Mouse (Mus musculus): ENCODE results near the gene Lrp6.

DNA sequence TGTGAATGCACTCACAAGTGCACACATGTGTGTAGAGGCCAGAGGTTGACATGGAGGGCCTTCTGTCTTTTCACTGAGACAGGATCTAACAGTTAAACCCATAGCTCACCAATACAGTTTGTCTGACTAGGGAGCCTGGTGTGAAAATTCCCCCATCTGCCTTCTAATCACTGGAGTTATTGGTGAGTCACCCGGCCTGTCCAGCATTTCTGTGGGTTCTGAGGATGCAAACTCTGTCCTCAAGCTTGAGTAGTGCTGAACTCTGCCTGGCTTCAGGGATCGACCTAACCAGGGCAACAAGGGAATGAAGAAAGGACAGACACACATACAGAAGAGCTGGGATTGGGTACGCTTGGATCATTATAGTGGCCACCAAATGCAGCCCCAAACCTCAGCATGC lies 125.0 kb downstream of the Lrp6 start:
- TF ChIP-seq CTCF (IDR thresholded peaks at IDR 0.05; ENCODE audit: borderline replicate concordance, insufficient read depth, low read depth, low read length), result no peak
- TF ChIP-seq POLR2A (IDR thresholded peaks at IDR 0.05; ENCODE audit: borderline replicate concordance, insufficient read depth, low read length), result no peak

Measured in cerebellum, adult 2 months (tissue).